Mouse (Mus musculus): ENCODE measurements at regions not wholly inside any gene's neighbourhood (a gene's known extent, or its start where the extent isn't known, plus 50 kb on each side); places are given as distances from the start of the nearest gene placed in this dataset.

DNA sequence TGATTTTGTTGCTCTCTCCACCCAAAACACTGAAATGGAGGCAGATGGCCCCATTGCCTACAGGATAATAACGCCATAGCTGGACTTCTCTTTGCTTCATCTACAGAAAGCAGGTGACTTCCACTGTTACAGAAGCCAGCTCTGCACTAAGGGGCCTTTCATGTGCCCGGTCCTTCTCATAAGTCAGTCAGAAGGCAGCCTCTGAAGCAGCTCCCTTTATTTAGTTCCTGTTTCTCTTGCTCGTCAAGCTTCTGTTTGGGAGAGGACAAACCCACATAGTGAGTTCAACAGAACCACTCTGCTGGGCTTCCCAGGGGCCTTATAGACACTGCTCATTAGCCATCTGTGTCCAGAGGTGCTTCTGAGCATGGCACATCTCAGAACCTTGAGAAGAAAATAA, 205.1 kb upstream of the Hhip start:
- DNase-seq (ENCODE audit: low spot score in 2 of 2), result no peak

DNA sequence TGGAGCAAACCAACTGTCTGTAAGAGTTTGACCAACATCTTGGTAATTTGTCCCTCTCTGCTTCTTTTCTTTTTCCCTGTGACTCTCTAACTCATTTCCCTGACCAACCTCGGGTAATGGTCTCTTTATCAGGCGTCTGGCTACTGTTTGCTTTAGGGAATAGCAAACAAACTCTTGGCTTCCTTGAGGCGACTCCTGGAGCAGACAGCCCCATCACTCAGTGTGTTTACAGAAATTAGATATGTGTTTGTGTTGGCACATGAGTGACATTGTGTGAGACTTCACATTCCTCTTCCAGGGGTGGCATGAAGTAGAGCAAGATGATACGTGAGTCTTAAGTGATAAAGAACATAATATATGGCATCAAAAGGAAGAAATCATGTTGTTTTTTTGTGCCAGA, 195.7 kb upstream of the Hhip start:
- no peak for DNase-seq (ENCODE audit: low spot score in 2 of 2)

DNA sequence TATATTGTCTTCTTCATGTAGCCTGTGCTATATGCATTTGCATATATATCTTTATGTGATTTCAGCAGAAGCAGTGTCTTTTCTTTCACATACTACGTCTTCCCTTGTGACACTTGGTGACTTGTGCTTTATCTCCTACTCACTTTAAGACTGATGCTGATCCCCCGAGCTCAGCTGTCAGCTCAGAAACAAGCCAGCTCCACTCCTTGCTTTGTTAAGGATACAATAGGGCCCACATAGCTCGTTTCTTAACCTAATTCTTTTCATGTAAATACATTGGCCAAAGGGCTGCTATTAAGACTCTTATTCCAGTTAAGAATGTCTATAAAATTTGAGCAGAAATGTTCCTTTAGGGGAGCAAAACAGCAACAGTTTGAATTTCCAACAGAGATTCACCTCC, 193.8 kb upstream of the Hhip start:
- DNase-seq (ENCODE audit: low spot score in 2 of 2), result no peak

DNA sequence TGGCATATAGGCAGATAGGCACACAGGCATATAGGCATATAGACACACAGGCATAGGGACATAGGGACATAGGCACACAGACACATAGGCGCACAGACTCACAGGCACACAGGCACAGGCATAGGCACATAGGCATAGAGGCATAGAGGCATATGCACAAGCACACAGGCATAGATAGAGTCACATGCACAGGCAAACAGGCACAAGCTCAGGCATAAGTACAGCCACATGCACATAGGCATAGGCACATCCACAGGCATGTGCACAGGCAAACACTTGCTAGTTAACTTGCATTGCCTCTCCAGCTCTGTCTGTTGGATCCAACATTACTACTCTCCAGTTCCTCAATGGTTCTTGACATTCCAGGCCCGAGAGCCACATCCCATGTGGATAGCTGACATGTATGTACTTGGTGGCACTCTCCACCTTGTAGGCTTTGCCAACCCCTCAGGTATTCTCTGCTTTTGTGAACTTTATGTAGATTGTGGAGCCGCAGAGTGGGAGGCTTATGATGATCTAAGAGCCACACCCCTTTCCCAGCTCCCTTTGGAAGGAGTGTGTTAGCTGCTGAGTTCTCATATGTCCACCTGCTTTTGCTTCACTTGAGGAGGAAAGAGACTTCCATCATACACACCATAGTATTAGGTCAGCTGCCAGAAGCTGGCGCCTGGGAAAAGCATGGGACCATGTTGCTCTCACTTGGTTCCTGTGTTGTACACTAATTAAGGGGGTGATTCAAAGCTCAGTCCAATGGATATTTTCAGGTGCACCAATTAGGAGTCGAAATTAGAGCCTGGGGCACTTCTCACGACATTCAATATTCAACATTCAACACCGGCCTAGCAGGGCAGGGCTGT, 192.7 kb upstream of the Hhip start:
- no peak for DNase-seq (ENCODE audit: low spot score in 2 of 2)

DNA sequence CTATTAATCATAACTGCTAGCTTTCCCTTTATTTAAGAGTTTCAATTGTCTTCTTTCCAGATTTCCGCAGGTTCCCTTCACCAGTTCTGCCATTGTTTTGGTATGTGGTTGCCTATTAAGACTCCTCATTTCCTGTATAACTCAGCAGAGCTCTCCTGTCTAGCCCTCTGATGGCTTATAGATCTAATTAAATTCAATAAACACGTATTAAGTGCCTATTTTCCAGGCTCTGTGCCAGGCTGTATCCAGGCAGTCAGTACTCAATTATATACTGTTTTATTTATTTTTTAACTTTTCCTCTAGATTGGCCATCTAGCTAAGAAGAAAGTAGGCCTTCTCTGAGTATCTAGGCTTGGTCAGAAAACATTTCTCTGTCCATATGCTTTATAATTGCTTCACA, 192.0 kb upstream of the Hhip start:
- no peak for DNase-seq (ENCODE audit: low spot score in 2 of 2)

DNA sequence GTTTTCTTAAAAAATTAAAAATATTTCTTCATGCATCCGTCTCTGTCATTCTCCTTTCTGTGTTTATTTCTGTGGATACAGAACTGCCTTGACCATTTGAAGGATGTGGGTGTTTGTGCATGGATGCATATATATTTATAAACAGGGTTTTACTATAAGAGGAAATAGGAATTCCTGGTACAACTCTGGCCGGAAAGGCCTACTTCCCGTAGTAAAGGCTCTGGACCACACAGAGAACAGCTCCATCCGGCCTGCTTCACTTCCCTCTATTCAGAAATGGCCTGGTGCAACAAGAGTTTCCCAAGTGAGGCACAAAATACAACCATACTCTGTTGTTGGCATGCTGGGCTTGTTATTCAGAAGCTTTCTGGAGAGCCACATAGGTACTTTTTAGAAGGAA, 182.1 kb upstream of the Hhip start:
- no peak for DNase-seq (ENCODE audit: low spot score in 2 of 2)

DNA sequence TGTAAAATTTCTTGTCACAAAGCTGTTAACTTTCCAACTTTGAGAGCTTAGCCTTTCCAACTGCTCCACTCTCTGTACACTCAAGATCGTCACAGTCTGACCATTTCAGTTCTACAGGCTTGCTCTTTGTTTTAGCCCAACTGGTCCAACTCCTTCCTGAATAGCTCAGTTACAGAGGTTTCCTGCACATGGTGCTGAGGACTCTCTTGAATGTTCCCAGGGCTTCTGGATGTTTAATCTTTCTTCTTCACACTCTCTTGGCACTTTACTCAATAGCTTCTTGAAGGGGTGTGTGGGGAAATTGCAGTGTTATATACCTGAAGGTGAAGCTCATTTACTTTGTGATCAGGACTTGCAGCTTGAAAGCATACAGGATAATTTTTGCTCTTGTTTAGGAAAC, 152.6 kb upstream of the Hhip start:
- no peak for DNase-seq (ENCODE audit: low spot score in 2 of 2)

DNA sequence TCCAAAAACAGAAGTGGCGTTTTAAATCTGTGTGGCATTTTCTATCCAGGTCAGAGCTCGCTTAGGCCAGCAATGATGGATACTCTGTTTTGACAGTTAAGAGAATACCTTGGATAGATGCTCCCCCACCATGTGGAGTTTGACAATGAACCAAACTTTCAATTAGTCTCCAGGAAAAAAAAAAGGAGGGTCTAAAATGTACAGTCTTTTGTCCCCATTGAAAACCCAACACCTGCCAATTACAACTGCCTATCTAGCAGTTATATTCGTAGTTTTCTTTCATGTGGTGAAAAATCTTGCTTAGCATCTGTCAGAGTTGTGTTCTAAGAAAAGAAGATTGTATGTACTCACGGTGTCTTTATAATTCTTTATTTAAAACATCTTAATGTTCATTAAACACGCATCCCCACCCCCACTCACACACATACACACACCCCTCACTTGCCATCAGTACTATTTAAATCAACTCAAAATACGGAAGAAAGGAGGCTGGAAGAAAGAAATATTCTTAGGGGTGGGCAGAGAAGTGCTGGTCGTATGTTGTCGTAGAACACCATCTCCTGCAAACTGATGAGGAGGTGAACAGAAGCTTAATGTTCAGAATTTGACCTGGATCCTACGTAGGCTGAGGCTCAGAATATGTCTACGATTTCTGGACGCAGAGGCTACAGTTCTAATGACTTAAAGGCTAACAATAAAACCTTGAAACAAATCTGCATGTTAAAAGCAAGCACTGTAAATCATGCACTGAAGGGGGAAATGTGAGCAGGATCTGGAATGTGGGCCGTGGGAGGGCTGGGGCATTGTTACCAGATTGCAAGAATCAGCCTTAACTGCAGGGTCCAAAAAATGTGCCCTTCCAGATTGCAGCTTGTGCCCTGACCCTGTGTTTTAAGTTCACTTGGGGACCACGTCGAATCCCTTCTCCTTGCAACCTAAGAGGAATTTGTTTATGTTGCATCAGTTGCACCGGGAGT, 147.2 kb upstream of the Hhip start:
- no peak for DNase-seq (ENCODE audit: low spot score in 2 of 2)

DNA sequence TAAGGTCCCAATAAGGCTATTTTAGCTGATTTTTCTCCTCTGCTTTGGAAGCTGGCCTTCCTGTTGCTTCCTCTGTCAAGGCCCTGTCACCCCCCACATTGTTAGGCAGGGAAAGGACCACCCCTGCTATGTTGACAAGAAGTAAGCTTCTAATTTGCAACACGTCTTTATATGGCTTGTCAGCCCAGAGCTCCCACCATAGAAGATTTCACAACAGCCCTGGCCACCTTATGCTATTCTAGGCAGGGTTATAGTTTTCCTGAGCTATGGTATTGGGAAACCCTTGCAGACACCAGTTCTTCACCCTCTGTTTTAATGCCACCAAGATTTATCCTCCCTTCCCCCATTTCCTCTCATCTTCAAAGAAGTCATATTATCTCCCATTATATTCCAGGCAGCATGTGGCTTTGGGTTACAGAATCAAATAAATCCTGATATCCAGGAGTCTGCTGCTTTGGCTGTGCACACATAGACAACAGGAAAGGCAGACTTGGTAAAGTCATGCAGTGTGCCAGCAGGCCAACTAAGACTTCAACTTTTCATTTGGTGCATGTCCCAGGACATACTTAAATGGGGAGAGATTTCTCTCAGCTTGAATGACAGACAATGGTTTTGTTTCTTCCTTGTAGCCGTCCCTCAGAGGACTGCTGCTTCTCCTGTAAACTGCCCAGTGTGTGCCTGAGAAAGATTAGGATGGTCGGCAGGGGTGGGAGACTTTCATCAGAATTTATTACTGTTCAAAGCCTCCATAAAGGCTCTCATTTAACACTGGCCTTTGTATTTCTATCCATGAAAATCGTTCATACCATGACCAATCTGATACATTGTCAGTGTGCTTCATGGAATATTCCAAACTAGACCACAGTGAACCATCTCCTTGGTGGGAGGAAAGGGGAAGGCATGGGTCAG, 146.2 kb upstream of the Hhip start:
- DNase-seq (ENCODE audit: low spot score in 2 of 2), result no peak

DNA sequence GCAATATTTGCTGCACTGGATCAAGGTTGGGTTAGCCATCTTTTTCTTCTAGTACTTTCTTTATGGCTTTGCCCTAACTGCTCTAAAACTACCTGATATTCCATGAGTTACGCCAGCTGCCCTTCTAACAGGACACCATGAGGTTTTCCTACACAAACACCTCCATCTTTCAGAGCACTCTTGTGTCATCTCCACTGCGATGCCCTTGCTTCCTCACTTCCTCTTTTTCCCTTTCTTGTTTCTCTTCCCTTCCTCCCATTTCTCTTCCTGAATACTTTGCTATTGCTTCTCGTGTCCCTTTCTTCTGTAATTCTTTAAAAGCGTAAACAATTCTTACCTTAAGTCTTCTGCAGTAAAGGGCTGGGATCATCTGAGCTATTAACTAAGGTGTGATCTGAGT, 139.9 kb upstream of the Hhip start:
- DNase-seq (ENCODE audit: low spot score in 2 of 2), result no peak

DNA sequence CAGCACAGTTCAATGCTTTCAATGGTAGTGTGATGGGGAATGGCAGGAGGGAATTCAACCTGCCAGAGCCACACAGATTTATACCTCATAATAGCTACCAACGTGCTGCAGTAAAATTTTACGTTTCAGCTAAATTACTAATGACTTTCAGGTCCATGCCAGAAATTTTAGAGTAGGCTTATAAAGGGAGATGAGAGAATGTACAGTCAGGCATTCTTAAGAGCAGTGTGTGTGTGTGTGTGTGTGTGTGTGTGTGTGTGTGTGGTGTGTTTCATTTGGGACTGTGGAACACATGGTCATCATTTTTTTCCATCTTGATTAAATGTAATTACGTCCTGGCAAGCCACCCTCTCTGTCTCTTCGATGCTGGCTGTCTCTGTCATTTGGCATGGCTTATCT, 132.7 kb upstream of the Hhip start:
- peak in 1 of 2 experiments; percentile 5 for DNase-seq (ENCODE audit: low spot score in 2 of 2)

DNA sequence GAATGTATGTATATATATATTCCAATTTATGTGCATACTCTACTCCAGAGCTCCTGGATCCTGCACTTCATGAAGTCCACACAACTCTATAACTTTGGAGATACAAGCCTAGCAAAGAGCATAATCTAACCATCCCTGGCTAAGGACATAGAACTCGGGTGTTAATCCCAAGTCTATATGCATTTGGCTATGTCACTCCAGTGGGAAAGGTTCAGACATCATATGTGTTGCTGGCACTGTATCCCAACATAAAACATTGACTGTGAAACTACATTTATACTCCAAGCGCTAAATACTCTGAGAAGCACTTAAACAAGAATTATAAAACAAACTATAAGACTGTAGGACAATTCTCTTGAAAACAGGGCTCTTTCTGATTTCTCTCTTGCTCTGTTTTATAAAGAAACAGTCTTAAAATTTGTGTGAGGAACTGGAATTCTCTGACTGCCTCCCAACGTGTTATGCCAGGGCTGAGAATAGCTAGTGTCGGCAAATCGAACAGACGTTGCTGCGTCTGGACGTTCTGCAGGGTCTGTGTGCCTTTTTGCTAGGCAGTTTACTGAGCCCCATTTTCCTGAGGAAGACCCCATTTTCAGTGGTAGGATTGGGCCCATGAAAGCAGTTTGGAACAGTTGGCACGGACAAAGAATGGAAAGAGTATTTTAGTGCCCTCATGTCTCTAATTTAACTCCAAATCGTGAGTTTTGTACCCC, 132.1 kb upstream of the Hhip start:
- DNase-seq (ENCODE audit: low spot score in 2 of 2), result peak in 1 of 2 experiments; percentile 5

DNA sequence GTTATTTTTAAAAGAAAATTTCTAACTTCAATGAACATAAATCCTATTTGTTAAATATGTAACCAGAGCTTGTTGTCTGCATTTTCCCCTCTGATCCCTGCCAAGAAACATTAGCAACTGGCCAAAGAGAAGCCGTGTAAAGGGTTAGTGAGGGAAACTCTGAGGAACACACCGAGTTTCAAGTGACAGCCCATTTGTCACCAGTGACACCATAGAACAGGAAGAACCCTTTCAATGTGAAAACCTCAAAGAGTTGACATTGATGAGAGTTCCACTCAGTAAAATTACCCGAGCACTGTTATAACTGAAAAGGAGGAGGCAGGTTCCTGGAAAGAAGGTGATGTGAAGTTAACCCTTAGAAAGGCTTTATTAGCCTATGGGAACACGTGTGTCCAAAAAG, 127.5 kb upstream of the Hhip start:
- DNase-seq (ENCODE audit: low spot score in 2 of 2), result no peak

DNA sequence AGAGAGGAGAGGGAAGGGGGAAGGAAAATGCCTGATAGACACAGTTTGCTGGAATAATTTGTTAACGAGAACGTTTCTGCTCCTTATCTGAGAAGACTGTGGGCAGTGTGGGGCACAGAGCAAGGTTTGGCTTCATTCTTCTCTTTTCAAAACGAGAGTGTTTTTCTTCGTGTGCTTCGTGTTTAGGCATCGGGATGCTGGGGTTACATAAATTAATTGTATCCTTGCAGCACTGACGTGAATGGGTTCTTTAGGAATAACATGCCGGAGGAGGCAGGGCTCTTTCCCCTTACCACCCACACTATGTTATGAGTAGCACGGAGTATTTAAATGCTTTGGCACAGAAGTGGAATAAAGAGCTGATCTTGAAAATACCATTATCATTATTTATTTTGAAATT, 110.9 kb upstream of the Hhip start:
- no peak for DNase-seq (ENCODE audit: low spot score in 2 of 2)

DNA sequence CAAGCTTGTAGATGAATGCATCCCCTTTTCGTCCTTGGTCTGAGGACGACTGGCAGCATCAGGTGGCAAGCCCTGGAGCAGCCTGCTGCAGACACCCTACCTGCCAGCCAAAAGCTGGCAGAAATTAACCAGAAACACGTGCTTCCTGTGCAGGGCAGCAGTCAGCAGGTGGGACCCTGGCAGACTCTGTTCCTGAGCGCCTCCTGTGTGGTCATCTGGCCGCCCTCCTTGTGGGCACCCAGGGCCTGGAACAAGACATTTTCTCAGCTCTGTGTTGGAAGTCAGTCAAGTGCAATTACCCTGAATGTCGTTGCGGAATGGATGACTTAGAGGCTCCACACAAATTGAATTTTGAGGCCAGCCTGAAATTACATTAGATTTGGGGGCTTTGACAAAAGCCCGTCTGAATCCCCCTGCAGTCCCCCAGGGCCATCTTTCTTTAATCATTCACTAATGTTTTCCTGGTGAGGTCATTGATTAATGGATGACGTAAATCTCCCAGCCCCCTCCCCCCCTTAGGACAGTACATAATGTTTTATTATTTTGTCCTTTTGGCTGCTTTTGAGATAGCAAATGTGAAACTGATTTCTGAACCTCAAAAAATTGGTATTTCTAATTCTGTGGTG, 91.8 kb upstream of the Hhip start:
- no peak for DNase-seq (ENCODE audit: low spot score in 2 of 2)

DNA sequence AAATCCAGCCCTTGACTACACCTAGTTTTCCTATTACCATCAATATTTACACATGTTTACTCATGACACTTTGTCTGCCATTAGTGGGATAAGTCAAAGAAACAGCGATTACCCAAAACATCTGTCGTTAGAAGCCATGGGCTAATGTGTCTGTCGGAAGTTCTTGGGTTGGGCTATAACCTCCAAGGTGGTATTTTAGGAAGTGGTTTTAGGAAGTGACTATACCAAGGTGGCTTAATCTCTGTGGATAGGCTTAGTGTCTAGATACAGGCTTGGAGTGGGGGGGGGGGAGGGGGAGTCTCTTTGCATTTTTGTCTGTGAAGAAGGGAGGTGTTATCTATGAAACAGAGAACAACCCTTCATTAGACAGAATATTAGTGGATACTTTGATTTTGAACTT, 90.1 kb upstream of the Hhip start:
- no peak for DNase-seq (ENCODE audit: low spot score in 2 of 2)

DNA sequence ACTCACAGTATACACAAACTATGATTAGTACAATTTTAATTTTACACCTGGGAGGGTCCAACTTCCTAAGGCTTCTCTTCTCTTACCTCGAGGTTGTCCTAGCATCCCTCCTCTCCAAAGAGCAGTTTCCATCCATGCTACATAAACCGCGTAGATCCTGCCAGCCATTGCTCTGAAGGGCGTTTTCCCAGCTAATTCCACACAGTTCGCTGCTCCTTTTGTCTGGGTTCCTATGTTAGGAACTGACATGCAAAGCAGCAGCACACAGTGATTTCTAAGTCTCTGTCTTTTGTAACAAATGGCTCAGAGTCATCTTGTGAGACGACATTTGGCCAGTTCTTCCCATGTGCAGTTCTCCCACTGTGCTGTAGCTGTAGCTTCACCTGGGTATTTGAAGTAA, 80.7 kb upstream of the Hhip start:
- no peak for DNase-seq (ENCODE audit: low spot score in 2 of 2)

DNA sequence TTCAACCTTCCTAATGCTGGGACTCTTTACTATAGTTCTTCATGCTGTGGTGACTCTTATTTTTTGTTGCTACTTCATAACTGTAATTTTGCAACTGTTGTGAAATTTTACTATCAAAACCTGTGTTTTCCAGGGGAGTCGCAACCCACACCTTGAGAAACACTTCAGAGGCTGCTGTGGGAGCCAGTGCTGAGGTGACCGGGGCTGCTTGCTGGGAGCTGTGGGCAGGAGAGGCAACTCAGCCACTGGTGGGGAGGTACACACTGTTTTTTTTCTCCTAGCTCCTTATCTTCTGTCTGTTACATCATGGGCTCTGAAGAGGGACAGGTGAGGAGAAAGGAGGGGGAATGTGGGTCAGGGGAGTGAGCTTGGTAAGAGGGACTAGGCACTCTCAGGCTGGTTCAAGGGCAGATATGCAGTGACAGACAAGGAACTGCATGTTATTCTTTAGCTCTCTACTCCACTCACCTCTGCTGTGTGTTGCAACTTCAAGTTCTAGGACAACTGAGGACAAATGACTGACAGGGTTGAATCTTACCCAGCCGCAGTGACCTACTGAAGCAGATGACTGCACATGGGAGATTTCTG, 62.7 kb upstream of the Hhip start:
- no peak for DNase-seq (ENCODE audit: low spot score in 2 of 2)

DNA sequence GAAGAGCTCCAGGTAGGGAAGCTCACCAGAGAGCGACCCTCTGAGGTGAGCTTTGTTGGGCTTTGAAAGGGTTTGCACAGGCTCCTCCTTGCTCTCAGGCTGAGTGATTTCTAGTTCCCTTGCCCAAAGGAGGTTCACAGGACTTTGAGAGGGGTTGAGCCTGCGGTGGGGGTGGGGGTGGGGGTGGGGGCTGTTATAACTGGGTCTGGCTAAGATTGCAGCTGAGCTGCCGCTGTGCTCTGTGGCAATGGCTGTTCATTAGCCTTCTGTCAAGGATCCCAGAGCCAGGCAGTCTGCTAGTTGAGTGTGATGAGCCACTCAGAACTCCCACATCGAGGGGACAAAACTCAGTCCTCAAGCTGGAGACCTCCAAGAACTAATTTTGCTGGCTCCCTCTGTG, 59.5 kb upstream of the Hhip start:
- no peak for DNase-seq (ENCODE audit: low spot score in 2 of 2)
